Mouse (Mus musculus): ENCODE data around the gene Tdrd12.

Gene Tdrd12

DNA sequence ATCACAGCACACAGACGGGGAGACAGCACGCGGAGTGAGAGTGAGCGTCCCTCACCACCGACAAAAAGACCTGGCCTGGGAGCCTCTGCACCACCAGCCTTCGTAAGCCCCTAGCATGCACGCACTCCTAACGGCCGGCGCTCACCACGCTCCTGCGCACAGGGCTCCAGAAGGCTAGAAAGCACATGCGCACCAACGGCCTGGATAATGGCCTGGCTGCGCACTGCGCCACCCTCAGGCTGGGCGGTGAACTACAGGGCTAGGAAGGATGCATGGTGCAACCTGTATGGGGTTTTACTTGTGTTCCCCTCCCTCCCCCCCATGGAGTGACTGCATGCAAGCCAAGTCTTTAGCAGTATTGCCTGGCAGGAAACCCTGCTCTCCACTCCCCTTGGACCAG is at the start of gene Tdrd12:
Gene Tdrd12, minus strand, starts transcription at position 184 of the 400 bp plus-strand sequence.
- in situ Hi-C loops (cut with MboI, MseI): no loop called here

DNA sequence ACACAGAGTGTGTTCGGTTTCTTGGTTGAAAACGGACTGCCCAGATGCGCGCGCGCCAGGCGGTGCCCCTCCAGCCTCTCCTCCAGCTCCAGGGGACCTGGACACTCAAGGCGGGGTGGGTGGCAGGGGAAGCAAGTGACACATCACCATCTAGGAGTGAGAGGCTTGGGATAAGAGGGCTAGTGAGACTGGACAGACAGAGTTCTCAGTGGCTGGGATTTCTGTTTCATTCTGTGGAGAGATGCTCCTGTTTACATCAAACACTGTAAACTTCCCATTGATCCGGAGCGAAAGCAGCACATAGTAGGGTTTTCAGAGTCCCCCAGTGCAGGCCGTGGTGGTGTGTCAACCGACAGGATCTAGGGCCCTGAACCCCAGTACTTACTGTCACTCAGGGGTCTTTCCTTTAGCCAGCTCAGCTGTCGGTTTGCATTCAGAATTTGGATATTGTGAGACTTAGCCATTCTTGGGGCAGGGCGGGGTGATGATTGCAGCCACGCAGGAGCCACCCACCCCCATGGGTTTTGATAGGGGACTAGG is 49.4 kb upstream of the Tdrd12 start:
- in situ Hi-C loops (cut with MboI, MseI): no loop called here

- in situ Hi-C loops (cut with MboI, MseI): no loop called here
These were observed 48.7 kb upstream of the Tdrd12 start, which contains the start of gene Ankrd27 for GRCm38 (mm10) chr7:35586055-35586905. Ankrd27 (plus strand) TSS chr7:35586244.

DNA sequence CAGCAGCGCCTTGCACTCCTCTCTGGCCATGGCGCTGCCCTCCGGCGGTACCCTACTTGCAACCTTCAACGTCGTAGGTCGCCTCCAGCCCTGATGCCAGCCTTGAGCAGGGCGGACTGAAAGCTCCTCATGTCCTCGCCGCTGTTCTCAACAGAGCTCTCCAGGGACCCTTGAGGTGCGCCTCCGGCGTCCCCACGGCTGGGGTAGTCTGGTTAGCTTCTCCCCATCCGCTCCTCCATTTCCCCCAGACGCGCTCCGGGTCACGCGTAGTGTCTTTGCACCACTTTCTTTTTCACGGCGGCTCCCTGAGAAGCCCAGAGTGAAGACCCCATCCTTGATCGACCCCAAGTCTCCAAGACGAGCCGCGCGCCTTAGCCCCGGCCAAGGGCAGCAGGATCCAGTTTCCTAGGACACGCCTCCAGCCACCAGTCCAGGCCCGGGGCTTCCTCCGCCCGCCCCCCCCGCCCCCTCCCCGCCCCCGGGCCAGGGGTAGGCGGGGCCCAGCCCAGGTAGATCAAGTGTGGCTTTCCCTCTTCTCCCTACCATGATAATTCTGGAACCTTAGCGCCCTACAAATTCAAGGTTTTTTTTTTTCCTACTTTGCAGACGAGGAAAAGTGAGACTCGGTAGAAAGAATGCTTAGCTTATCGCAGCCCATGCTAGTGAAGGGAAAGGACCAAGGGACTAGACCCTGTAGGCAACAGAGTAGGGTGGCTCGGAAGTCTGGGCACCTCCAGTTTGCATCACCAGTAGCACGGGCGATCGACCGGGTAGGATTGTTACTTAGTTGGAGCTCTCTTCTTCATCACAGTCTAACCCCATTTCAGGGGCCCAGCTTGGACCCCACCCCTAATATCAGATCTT is 47.9 kb upstream of the Tdrd12 start, which contains the start of gene Rgs9bp:
Gene Rgs9bp, minus strand, starts transcription at position 392 of the 864 bp plus-strand sequence.
- in situ Hi-C loops (cut with MboI, MseI): no loop called here

DNA sequence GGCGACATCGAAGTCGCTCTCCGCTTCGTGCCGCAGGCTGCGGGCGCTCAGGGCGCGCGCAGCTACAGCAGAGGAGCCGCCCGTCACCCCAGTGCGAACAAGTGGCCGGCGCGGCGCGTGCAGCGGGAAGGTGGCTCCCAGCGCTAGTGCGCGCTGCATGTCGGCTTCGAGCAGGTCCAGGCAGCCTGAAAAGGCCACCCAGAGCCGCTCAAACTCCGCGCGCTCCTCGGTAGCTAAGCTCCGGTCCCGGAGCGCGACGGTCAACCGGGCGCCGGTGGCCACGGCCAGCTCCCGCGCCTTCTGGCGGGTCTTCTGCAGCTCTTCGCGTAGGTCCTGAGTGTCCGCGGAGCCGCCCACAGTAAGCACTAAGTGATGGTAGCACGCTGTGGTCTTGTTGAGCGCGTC is 47.2 kb upstream of the Tdrd12 start:
- in situ Hi-C loops (cut with MboI, MseI): no loop called here

DNA sequence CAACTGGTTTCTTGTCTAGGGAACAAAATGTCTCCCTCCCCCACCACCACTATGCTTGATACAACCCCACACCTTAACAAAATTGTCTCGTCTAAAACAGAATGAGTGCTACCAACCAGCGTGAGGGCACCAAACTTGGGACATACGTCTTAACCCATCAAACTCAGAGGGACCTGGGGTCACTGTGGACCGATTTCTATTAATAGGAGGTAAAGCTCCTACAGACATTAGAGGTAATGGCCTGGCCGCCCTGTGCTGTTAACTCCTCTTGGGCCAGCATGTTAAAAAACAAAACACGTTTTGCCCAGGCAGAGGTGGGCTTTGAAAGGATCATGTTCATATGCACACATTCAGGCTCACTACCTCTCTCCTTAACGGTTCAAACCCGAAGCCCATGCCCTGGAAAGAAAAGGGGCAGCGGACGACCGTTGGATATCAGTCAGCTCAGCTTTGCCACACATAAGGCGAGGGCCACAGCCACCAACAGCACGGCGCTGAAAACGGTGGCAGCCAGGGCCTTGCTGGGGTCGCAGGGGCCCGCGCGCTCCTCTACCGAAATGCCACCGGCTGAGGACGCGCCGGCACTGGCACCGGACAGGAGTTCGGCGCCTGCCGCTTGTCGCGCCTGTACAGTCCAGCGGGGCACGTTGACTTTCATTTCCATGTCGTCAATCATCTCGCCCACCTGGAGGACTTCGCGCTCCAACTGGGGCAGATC is 46.7 kb upstream of the Tdrd12 start:
- in situ Hi-C loops (cut with MboI, MseI): no loop called here

DNA sequence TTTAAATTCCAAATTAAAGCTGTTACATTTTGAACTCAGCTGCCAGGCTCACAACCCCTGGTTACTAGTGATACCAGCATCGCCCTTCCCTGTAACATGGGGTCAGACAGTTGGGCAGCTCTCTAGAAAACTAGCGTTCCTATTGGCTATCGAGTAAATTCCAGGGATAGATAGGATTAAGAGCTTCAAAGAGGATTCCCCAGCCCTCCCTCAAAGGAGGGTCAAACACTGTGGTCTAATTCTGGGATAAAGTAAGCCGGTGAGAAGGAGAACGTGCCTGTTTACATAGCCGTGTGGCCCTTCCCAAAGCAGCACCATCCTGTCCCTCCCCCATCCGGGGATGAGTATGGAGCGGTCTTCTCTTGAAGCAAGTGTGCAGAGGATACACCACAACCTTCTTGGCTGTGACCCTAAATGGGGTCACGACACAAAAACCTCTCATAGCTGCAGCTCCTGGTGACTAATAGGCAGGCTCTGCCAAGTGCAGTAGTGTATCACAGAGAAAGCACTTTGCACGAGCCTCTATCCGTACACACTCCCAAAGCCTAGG is 46.0 kb upstream of the Tdrd12 start:
- in situ Hi-C loops (cut with MboI, MseI): no loop called here

GRCm38 (mm10) chr7:35582719-35583118 is 45.2 kb upstream of the Tdrd12 start:
- in situ Hi-C loops (cut with MboI, MseI): no loop called here

DNA sequence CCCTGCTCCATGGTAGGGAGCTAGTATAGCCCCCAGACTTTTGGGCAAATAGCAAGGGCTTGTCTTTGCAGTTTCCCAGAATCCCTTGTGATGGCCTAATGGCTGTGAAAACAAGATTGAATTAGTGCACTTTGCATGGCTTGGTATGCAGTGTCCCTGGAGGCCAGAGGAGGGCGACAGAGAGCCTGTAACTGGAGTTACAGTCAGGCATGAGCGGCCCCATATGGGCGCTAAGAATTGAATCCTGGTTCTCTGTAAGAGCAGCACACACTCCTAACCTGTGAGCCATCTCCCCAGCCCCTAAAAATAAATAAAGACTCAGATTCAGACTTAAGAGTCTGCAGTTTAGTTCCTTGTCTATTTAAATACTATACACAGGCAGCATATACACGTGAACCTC is 42.3 kb upstream of the Tdrd12 start:
- in situ Hi-C loops (cut with MboI, MseI): no loop called here

GRCm38 (mm10) chr7:35570883-35571282 is 33.3 kb upstream of the Tdrd12 start:
- in situ Hi-C loops (cut with MboI, MseI): loop anchor here (25.0 kb wide), 1 partner anchor 1184 kb away; the partner anchor contains the start of gene Lsm14a

DNA sequence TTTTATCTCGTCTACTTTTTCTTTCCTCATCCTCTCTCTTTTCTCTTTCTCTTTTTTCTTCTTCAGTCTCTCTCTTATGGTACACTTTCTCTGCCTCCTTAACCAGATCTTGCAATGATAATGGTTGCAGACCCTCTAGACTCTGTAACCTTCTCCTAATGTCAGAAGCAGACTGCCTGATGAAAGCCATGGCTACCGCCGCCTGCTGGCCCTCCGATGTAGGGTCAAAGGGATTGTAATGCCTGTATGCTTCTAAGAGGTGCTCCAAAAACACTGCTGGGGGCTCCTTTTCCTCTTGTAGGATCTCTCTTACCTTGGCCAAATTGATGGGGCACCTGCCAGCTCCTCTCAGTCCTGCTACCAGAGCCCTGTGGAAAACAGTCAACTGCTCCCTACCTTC is 32.2 kb upstream of the Tdrd12 start:
- in situ Hi-C loops (cut with MboI, MseI): loop anchor here (25.0 kb wide), 1 partner anchor 1182 kb away; the partner anchor contains the start of gene Lsm14a

GRCm38 (mm10) chr7:35565965-35566364 is 28.4 kb upstream of the Tdrd12 start:
- in situ Hi-C loops (cut with MboI, MseI): loop anchor here (25.0 kb wide), 1 partner anchor 1179 kb away; the partner anchor contains the start of gene Lsm14a

GRCm38 (mm10) chr7:35564872-35565271 is 27.3 kb upstream of the Tdrd12 start:
- in situ Hi-C loops (cut with MboI, MseI): loop anchor here (25.0 kb wide), 1 partner anchor 1178 kb away; the partner anchor contains the start of gene Lsm14a

DNA sequence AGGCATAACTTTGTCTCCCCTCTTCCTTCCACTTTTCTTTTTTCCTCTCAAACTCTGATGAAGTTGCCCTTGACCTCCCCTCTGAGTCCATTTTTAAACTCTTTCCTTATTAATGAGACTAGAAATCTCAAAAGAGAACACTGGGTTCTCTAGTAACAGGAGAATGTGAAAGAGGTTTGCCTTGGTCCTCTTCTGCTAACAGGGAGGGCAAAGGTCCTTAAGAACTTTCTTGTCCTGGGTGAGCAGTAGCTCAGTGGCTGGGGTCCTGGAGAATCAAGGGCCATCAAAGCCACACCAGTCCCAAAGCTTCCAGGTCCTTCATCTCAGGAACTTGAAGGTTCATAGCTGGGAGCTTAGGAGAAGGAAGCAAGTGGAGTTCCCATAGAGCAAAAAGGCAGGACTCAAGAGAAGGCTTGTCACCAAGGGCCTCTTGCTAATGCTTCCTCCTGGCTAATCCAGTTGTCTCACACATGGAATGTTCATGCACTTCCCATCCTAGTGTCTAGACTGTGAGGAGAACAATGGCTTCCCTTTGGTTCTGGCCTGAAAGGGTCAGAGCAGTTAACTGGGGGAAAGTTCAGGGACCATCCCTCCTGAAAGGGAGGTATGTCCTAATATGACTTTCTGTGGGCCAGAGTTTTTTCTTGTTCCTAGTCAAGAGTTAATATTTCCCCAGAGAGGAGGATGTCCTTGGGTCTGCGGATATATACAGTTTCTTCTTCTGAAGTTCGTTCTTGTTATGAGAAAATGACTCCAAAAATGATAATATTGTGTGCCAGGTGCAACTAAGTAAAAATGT is 26.7 kb upstream of the Tdrd12 start:
- in situ Hi-C loops (cut with MboI, MseI): loop anchor here (25.0 kb wide), 1 partner anchor 1177 kb away; the partner anchor contains the start of gene Lsm14a

GRCm38 (mm10) chr7:35563071-35563470 is 25.5 kb upstream of the Tdrd12 start:
- in situ Hi-C loops (cut with MboI, MseI): loop anchor here (25.0 kb wide), 1 partner anchor 1176 kb away; the partner anchor contains the start of gene Lsm14a

- in situ Hi-C loops (cut with MboI, MseI): loop anchor here (25.0 kb wide), 1 partner anchor 1173 kb away; the partner anchor contains the start of gene Lsm14a
These were observed 22.3 kb upstream of the Tdrd12 start for GRCm38 (mm10) chr7:35559838-35560237.

DNA sequence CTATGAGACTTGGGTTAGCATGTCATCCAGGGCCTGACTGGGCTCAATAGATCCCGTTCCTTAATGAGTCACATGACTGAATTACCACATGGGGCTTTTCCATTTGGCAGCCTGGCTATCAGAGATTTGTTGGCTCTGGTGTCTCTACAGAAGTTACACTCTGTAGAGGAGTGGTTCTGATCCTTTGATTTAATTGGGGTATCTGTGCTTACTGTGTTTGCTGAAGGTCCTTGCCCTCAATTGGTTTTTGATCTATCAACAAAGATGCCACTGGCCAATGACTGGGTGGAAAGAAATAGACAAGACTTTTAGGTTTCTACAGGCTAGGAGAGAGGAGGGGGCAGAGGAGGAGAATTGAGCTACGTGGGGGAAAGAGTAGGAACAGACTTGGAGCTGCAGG is 21.1 kb upstream of the Tdrd12 start:
- in situ Hi-C loops (cut with MboI, MseI): loop anchor here (25.0 kb wide), 1 partner anchor 1171 kb away; the partner anchor contains the start of gene Lsm14a

GRCm38 (mm10) chr7:35557577-35557976 is 20.0 kb upstream of the Tdrd12 start:
- in situ Hi-C loops (cut with MboI, MseI): loop anchor here (25.0 kb wide), 1 partner anchor 1170 kb away; the partner anchor contains the start of gene Lsm14a

DNA sequence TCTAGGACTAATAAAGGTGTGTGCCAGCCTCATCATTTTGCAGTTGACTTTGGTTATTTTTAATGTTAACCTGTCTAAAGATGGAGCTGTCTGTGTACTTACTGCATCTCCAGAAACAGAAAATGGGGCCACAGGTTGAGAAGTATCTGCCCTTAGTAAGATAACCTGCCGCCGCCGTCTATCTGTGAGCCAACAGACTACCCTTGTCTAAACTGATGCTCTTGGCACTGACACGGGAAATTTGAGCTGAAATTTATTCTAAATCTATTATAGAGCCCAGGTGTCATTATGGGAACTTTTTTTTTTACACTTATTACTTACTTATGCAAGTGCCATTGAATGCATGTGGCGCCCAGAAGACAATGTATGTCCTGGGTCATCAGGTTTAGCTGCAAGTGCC is 19.4 kb upstream of the Tdrd12 start:
- in situ Hi-C loops (cut with MboI, MseI): loop anchor here (25.0 kb wide), 1 partner anchor 1170 kb away; the partner anchor contains the start of gene Lsm14a
